ENCODE assay signal across 8 mouse cellular contexts in the genomic region with DNA sequence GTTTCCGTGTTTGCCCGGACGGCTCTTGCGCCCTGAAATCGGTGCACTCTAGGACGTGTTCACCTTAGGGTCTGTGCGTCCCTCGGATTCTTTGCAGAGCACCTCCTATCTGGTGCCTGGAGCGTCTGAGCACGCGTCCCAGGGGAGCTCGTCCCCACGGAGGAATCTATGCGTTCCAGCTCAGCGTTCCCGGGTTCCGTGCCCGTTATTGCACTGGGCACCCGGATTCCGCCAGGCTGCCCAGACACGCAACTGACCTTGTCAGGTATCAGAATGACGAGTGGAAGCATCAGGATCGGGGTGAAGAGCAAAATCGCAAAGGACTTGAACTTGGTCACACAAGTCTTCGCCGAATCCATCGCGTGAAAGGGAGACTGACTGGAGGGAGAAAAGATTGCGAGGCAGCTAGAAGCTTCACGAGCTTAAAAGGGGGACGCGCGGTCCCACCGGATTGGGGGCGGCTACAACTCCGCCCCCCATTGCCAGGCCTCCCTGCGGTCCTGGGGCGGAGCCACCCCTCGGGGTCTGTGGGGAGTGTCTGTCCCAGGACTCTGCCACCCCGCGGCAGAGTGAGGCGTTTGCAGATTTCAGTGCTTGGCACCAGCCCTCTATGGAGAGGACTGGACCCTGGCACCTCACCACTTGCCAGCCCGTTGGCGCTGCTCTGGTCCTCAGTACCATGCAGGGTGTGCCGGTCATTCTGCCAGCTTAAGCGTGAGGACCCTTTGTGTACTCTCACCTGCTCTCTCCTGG. TPM values are rescaled to one million over a fixed set of nuclear protein-coding genes. Genes with fewer than 3 reads are reported as not detected.
DNase-seq lines count a peak whose midpoint lies in the region; ATAC-seq and TF ChIP-seq lines count a peak whose summit lies in the region.

No protein-coding gene starts in this region.

- POLR2A ChIA-PET in Patski (lab: Charles Lee), result no interaction called here

- H3K9me3 ChIP-seq in forebrain, embryonic 16.5 days (ENCODE audit: control insufficient read depth, low read length), result no peaks in the 10 kb centered on the region
- H3K9me3 ChIP-seq in hindbrain, embryonic 10.5 days, result no peaks in the 10 kb centered on the region
- H3K9me3 ChIP-seq in lung, embryonic 15.5 days, result no peaks in the 10 kb centered on the region

- CTCF ChIA-PET in Patski (lab: Charles Lee), result interaction anchor here (0.6 to 1.0 kb wide), 3 partner anchors 18 to 49 kb away, joined by 3 to 4 read pairs (median 4); no protein-coding TSS in a partner anchor

- H3K36me3 ChIP-seq in forebrain, embryonic 16.5 days (ENCODE audit: control insufficient read depth, insufficient read depth), result no peaks in the 10 kb centered on the region
- H3K36me3 ChIP-seq in hindbrain, embryonic 10.5 days, result no peaks in the 10 kb centered on the region
- H3K36me3 ChIP-seq in lung, embryonic 15.5 days, result no peaks in the 10 kb centered on the region

- peak overlapping the region; percentile 48 for H3K4me3 ChIP-seq in forebrain, embryonic 16.5 days (replicated peaks; ENCODE audit: low read length)
- H3K4me3 ChIP-seq in hindbrain, embryonic 10.5 days, result peak overlapping the region; percentile 55
- peak overlapping the region; percentile 38 for H3K4me3 ChIP-seq in lung, embryonic 15.5 days

- whole genome bisulfite sequencing in forebrain, embryonic 16.5 days, result under 1% methylated on average over 46 of the region's 46 CpGs
- 2% methylated on average over 46 of the region's 46 CpGs for WGBS in hindbrain, embryonic 10.5 days
- 2% methylated on average over 46 of the region's 46 CpGs for WGBS in lung, embryonic 15.5 days

- H3K4me1 ChIP-seq in forebrain, embryonic 16.5 days (replicated peaks; ENCODE audit: control insufficient read depth, insufficient read depth, low read length), result peaks cover 17% of the 10 kb centered on the region
- peaks cover 26% of the 10 kb centered on the region for H3K4me1 ChIP-seq in hindbrain, embryonic 10.5 days (replicated peaks)
- H3K4me1 ChIP-seq in lung, embryonic 15.5 days, result peaks cover 14% of the 10 kb centered on the region

- no peak for DNase-seq in Patski (ENCODE audit: low read depth, low spot score)
- peak; percentile 21 to 24 for DNase-seq in cerebellum, adult 18-20 months
- peak; percentile 67 for DNase-seq in hindbrain, embryonic 10.5 days (ENCODE audit: low spot score)
- peak; percentile 72 to 83 for DNase-seq in layer of hippocampus, postnatal 10 days (ENCODE audit: low spot score in 2 of 2)
- peak; percentile 27 for DNase-seq in ovary, postnatal 10 days (ENCODE audit: low spot score)
- peak; percentile 76 for DNase-seq in thymus, postnatal 4 days

- peaks cover 23% of the 10 kb centered on the region for H3K27me3 ChIP-seq in Patski
- H3K27me3 ChIP-seq in forebrain, embryonic 16.5 days (replicated peaks; ENCODE audit: control insufficient read depth, insufficient read depth, low read length), result peaks cover 24% of the 10 kb centered on the region
- H3K27me3 ChIP-seq in hindbrain, embryonic 10.5 days (ENCODE audit: insufficient read depth, poor library complexity, severe bottlenecking), result peaks cover 59% of the 10 kb centered on the region
- peaks cover 48% of the 10 kb centered on the region for H3K27me3 ChIP-seq in lung, embryonic 15.5 days

- in situ Hi-C loops in Patski (cut with MboI; ENCODE audit: low pct_unique_long_range_greater_than_20kb), result loop anchor here (5.0 kb wide), 1 partner anchor 34 kb away; no protein-coding TSS in a partner anchor

- peak; percentile 79 for ATAC-seq in Patski
- peak; percentile 95 for ATAC-seq in forebrain, embryonic 16.5 days
- peak; percentile 84 for ATAC-seq in lung, embryonic 15.5 days (ENCODE audit: borderline replicate concordance, extremely low read depth, low FRiP score, low TSS enrichment)

- peak overlapping the region; percentile 92 for H3K4me2 ChIP-seq in forebrain, embryonic 16.5 days (ENCODE audit: low read length)
- peak overlapping the region; percentile 81 for H3K4me2 ChIP-seq in lung, embryonic 15.5 days

- TF ChIP-seq CTCF in Patski (IDR thresholded peaks at IDR 0.05), result peak; percentile 87

- H3K9ac ChIP-seq in forebrain, embryonic 16.5 days (replicated peaks; ENCODE audit: low read depth, low read length), result peak overlapping the region; percentile 55
- peak overlapping the region; percentile 25; the same call in 1 of the 2 replicates for H3K9ac ChIP-seq in lung, embryonic 15.5 days

- H3K27ac ChIP-seq in forebrain, embryonic 16.5 days (ENCODE audit: low read length), result no peak overlapping the region
- H3K27ac ChIP-seq in hindbrain, embryonic 10.5 days, result peak overlapping the region; percentile 30; the same call in 1 of the 2 replicates
- no peak overlapping the region for H3K27ac ChIP-seq in lung, embryonic 15.5 days

RNA-seq across cellular contexts. Expression of a gene that starts 0.6 kb away (rescaled TPM):
- 0.19 TPM for polyA plus RNA-seq in Patski (2021)
- polyA plus RNA-seq in forebrain, embryonic 16.5 days (2015; fragmentation: Nextera tagmentation; extraction: Ambion mirVana), result 0.35 and 0.65 TPM in 2 replicates
- 0.44 and 0.63 TPM in 2 replicates for polyA plus RNA-seq in hindbrain, embryonic 10.5 days (2016; fragmentation: Nextera tagmentation; extraction: Ambion mirVana)
- 10 to 100 TPM; 13.0 to 17.8 TPM for total RNA-seq in layer of hippocampus, postnatal 10 days (2021)
- 0.05 and 0.24 TPM in 2 replicates for polyA plus RNA-seq in lung, embryonic 15.5 days (2015; fragmentation: Nextera tagmentation; extraction: Ambion mirVana)

RNA-seq across cellular contexts. Expression of a gene that starts 35.0 kb away (rescaled TPM):
- 8.6 TPM for polyA plus RNA-seq in Patski (2021)
- 1.2 and 1.7 TPM in 2 replicates for polyA plus RNA-seq in forebrain, embryonic 16.5 days (2015; fragmentation: Nextera tagmentation; extraction: Ambion mirVana)
- 2.3 and 2.9 TPM in 2 replicates for polyA plus RNA-seq in hindbrain, embryonic 10.5 days (2016; fragmentation: Nextera tagmentation; extraction: Ambion mirVana)
- 1 to 10 TPM; 1.9 to 2.5 TPM for total RNA-seq in layer of hippocampus, postnatal 10 days (2021)
- polyA plus RNA-seq in lung, embryonic 15.5 days (2015; fragmentation: Nextera tagmentation; extraction: Ambion mirVana), result 6.0 and 7.3 TPM in 2 replicates

RNA-seq across cellular contexts. Expression of a gene that starts 47.9 kb away (rescaled TPM):
- not detected for polyA plus RNA-seq in Patski (2021)
- polyA plus RNA-seq in forebrain, embryonic 16.5 days (2015; fragmentation: Nextera tagmentation; extraction: Ambion mirVana), result not detected in 2 replicates
- polyA plus RNA-seq in hindbrain, embryonic 10.5 days (2016; fragmentation: Nextera tagmentation; extraction: Ambion mirVana), result not detected in 2 replicates
- total RNA-seq in layer of hippocampus, postnatal 10 days (2021), result not detected
- not detected in 2 replicates for polyA plus RNA-seq in lung, embryonic 15.5 days (2015; fragmentation: Nextera tagmentation; extraction: Ambion mirVana)

RNA-seq across cellular contexts. Expression of a gene that starts 51.0 kb away (rescaled TPM):
- polyA plus RNA-seq in Patski (2021), result 24.1 TPM
- polyA plus RNA-seq in forebrain, embryonic 16.5 days (2015; fragmentation: Nextera tagmentation; extraction: Ambion mirVana), result 61.1 and 67.8 TPM in 2 replicates
- 54.9 and 57.2 TPM in 2 replicates for polyA plus RNA-seq in hindbrain, embryonic 10.5 days (2016; fragmentation: Nextera tagmentation; extraction: Ambion mirVana)
- 10 to 100 TPM; 14.3 to 15.8 TPM for total RNA-seq in layer of hippocampus, postnatal 10 days (2021)
- 45.5 and 46.9 TPM in 2 replicates for polyA plus RNA-seq in lung, embryonic 15.5 days (2015; fragmentation: Nextera tagmentation; extraction: Ambion mirVana)

RNA-seq across cellular contexts. Expression of a gene that starts 59.0 kb away (rescaled TPM):
- 167 TPM for polyA plus RNA-seq in Patski (2021)
- 131 and 138 TPM in 2 replicates for polyA plus RNA-seq in forebrain, embryonic 16.5 days (2015; fragmentation: Nextera tagmentation; extraction: Ambion mirVana)
- polyA plus RNA-seq in hindbrain, embryonic 10.5 days (2016; fragmentation: Nextera tagmentation; extraction: Ambion mirVana), result 177 and 182 TPM in 2 replicates
- 10 to 100 TPM; 55.1 to 56.5 TPM for total RNA-seq in layer of hippocampus, postnatal 10 days (2021)
- polyA plus RNA-seq in lung, embryonic 15.5 days (2015; fragmentation: Nextera tagmentation; extraction: Ambion mirVana), result 184 and 186 TPM in 2 replicates
